Mouse (Mus musculus) liver (tissue): ENCODE data around the gene Hist1h2be.
A peak's percentile ranks its signal among the peaks of the same experiment; 100 is the strongest.
"Not testable (repeated sequence)": the region's sequence is repeated elsewhere in the genome, so short reads cannot be mapped to it uniquely, and the experiment has no call there.

Experiments used
- DNase-seq: peaks from one replicate; pipeline ENCODE4 v3.0.0-alpha.2; 2020; ENCODE audit warnings: mixed read lengths

Gene Hist1h2be

DNA sequence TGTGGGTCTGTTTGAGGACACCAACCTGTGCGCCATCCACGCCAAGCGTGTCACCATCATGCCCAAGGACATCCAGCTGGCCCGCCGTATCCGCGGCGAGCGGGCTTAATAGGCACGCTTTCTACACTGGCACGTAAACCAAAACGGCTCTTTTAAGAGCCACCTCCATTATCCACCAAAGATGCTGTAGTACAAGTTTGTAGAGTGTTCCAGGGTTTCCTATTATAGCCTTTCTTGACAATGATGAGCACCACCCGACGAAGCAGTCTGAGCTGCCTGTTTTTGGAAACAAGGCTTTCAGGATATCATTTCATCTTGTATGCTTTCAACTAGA is 76.2 kb downstream of the Hist1h2be start:
- not testable (repeated sequence) for DNase-seq

DNA sequence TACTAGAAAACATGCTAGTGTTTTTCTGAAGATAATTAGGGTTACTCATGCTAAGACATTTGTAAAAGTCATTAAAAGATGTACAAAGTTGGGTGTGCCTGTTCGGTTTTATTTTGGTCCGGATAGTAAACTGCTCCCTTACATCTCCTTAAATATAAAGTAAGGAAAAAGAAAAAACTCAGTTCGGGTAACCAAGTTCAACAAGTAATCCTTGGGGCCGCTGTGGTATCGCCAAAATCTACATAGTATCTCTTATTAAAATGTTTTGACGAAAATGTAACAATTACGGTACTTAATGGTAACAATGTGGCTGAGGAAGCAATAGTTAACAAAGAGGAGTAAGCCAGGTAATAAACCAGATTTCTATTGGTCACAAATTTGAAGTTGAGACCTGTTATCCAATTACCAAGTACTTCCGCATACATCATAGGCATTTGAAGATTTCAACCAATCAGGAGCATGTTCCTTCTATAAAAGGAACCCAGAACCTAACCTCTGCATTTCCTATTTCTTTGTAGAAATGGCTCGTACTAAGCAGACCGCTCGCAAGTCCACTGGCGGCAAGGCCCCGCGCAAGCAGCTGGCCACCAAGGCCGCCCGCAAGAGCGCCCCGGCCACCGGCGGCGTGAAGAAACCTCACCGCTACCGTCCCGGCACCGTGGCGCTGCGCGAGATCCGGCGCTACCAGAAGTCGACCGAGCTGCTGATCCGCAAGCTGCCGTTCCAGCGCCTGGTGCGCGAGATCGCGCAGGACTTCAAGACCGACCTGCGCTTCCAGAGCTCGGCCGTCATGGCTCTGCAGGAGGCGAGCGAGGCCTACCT is 76.7 kb downstream of the Hist1h2be start, which contains the start of gene Hist1h3f:
Gene Hist1h3f (plus strand): TSS at position 88 of the 822 bp plus-strand sequence.
- peak; percentile 81 for DNase-seq

DNA sequence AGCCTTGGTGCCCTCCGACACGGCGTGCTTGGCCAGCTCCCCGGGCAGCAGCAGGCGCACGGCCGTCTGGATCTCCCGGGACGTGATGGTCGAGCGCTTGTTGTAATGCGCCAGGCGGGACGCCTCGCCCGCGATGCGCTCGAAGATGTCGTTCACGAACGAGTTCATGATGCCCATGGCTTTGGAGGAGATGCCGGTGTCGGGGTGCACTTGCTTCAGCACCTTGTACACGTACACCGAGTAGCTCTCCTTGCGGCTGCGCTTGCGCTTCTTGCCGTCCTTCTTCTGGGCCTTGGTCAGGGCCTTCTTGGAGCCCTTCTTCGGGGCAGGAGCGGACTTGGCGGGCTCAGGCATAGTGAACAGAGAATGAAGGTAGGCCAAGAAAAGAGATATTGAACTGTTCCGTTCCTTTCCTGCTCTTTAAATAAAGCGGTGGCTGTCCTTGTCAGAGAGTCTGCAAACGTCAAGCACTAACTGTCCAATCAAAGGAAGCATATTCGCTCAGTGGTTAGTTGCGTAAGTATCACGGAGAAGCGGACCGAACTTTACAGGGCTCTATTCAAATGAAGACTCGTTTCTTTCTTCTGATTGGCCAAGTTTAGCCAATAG is 77.8 kb downstream of the Hist1h2be start, which contains the start of gene Hist1h2bh:
Gene Hist1h2bh (minus strand): TSS at position 394 of the 609 bp plus-strand sequence.
- DNase-seq = peak; percentile 85

DNA sequence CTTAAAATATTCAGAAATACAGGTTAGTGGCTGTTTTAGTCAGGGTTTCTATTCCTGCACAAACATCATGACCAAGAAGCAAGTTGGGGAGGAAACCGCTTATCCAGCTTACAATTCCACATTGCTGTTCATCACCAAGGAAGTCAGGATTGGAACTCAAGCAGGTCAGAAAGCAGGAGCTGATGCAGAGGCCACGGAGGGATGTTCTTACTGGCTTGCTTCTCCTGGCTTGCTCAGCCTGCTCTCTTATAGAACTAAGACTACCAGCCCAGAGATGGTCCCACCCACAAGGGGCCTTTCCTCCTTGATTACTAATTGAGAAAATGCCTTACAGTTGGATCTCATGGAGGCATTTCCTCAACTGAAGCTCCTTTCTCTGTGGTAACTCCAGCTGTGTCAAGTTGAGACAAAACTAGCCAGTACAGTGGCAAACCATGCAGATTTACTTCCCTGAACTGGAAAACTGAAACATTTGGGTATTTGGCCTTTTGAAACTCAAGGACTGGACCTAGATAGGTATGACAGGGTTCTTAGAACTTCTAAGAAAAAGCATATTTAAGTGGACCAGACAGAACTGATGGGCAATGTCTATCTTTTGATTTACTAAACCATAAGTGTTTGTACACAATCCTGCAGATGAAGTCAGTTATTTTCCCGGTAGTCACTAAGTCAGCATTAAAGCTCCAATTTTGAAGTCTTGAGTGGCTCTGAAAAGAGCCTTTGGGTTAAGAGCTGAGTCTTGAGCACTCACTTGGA is 78.5 kb downstream of the Hist1h2be start:
- not testable (repeated sequence) for DNase-seq

DNA sequence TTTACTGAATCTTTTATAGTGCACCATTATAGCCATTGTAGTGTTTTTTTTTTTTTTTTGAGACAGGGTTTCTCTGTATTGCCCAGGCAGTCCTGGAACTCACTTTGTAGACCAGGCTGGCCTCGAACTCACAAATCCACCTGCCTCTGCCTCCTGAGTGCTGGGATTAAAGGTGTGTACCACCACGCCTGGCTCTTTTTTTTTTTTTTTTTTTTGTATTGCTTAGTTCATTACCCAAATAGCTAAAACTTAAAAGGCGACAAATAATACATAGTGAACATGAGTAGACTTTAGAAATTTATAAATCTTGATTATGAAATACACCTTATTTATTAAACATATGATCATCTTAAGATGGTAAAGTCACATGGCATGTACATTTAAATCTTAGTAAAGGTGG is 79.4 kb downstream of the Hist1h2be start:
- no peak for DNase-seq

DNA sequence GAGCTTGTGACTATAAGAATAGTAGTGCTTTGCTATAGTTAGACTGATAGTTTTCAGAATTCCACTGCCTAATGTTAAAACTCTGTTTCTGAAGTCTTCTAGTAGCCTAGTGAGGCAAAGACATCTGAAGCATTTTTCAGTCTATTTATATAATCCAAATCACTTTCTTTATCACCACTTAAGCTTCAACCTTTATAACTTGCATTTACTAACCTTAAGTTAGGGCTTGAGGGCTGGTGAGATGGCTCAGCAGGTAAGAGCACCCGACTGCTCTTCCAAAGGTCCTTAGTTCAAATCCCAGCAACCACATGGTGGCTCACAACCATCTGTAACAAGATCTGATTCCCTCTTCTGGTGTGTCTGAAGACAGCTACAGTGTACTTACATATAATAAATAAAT is 81.1 kb downstream of the Hist1h2be start:
- not testable (repeated sequence) for DNase-seq

DNA sequence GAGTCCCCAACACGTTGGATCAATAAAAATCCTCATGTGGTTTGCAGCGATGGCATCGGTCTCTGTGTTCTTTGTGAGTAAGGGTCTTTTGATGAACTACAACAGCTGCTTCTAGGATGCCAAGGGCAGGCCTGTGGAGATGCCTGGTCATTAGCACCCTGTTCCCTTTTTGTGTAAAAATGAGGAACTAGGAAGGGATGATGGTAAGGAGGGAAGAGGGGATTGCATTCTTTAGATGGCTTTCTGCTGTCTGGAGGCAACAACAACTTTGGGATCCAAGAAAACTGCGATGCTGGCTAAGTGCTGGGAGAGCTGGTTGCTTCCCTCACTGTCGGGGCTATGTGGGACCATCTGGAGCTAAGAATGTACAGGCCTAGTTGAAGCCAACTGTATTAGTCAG is 82.7 kb downstream of the Hist1h2be start:
- DNase-seq = no peak

DNA sequence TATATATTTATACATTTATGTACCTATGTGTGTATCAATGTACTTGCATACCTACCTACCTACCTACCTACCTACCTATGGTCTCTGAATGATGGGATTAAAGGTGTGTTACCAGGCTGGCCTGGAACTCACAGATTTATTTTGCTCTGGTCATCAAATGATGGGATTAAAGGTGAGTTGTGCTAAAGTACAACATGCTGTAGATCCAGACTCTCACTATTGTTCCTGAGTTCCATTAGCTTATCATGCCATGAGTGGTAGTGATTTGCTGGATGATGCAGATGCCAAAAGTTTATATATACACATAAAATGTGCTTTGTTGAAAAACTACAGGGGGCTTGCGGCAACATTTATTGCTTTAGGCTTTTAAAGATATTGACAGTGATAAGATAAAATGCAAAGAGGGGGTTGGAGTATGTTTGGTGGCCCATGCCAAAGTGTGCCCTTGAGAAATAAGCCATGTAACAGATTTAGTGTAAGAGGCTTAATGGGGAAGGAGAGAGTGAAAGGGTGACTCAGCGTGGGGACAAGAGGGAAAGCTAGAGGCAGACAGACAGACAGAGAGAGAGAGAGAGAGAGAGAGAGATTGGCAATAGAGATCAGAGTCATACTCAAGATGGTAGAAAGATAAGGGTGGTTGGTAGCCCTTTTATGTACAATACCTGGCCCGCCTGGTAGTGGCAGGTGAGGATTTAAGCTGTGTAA is 83.8 kb downstream of the Hist1h2be start:
- DNase-seq = no peak

DNA sequence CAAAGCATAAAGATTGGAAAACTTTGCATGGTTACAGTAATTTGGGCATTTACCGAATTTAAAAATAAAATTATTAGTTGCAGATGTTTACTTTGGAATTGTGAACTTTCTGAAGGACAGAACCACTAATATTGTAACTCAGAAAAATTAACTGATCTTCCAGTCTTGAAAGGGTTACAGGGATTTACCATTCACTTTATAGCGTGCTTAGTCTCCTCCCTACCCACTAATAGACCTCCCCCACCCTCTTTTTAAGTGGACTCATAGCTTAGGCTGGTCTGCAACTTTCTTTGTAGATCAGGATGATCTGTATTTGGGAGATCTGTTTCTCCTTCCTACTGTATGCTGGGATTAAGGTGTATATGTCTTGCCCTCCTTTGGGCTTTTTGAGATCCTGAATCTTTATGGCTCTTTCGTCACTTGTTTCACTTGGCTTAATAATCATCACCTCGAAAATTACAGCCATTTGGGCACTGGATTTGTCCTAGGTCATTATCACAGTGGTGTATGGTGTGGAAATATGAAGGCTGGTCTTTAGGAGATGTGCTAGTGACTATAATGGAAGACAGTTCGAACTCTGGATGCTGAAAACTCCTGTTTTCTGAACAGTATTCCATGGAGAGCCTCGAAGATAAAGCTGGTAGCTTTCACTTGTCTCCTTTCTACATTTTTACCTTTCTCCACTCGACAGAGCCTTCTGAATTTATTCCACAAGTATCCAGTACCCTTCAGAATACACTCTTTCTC is 84.7 kb downstream of the Hist1h2be start:
- no peak for DNase-seq

DNA sequence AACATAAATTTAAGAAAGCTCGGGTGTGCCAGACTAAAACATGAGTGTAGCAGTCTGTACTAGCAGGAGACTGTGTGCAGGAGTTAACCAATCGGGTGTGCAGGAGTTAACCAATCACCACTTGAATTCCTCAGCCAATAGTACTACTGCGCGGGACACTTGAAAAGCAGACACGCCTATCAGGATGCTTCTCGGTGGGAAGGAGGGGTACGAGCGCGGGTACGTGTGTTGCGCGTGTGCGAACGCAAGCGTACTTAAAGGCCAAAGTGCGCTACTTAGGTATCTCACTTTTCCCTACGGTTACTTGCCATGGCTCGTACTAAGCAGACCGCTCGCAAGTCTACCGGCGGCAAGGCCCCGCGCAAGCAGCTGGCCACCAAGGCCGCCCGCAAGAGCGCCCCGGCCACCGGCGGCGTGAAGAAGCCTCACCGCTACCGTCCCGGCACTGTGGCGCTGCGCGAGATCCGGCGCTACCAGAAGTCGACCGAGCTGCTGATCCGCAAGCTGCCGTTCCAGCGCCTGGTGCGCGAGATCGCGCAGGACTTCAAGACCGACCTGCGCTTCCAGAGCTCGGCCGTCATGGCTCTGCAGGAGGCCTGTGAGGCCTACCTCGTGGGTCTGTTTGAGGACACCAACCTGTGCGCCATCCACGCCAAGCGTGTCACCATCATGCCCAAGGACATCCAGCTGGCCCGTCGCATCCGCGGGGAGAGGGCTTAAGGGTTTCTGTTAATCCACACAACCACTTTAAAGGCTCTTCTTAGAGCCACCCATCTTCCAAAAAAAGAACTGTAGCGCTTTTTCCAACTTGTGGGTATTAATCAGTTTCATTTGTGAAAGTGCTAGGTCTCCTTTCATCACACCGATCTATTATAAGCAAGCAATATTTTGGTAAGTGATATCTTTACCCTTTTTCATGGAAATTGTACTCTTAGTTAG is 85.5 kb downstream of the Hist1h2be start, which contains the start of gene Hist1h3g:
Gene Hist1h3g (plus strand): TSS at position 286 of the 939 bp plus-strand sequence.
- DNase-seq = peak; percentile 93

DNA sequence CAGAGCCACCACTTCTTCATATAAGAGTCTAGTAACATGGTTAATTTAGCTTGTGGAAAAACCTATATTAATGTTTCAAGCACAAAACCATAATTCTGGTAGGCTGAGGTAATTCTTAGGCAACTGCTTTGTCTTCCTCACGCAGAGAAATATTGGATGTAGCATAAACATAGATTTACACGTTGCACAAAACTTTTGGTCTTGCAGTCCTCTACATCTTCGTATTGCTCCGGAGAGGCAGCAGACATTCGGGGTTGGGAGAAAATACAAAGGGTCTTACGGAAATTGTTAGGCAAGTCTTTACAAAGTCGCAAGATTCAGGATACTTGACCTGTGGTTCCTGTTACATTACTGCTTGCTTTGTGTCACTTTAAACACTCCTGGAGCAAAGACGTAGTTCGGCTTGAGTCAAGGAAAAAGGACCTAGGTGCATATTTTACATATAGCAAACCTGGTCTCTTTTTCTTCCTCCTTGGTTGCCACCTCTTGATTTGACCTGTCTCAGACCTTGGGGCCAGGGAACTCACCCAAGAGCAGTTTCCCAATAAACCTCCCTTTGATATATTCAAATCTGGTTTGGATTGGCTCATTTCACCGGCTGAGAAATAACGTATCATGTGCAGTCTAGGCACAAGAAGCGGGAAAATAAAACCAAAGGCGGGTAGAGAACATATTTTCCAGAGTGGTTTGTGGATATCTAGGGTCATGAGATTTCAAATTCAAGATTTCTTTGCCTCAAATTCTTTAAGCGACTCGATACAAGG is 86.4 kb downstream of the Hist1h2be start:
- DNase-seq = peak; percentile 54
